Mouse (Mus musculus) limb, embryonic 10.5 days (tissue): Measurements from ENCODE around the gene Tmem59. TPM values are rescaled to one million over a fixed set of nuclear protein-coding genes. Genes with fewer than 3 reads are reported as not detected.

ENCODE experiments used
- DNase-seq: peaks from one replicate; pipeline ENCODE4 v3.0.0-alpha.2; 2017; ENCODE audit warnings: low spot score
- H3K27ac ChIP-seq: fragments of 300-500 bp; sonication (generic); 2 replicates; pipeline ENCODE4 v1.5.1; 2016; ENCODE audit warnings: mild to moderate bottlenecking
- H3K27me3 ChIP-seq: fragments of 300-500 bp; sonication (generic); 2 replicates; pipeline ENCODE4 v1.6.1; 2016; ENCODE audit warnings: low read depth, mild to moderate bottlenecking; ENCODE audit not compliant: poor library complexity, severe bottlenecking
- H3K36me3 ChIP-seq: fragments of 300-500 bp; sonication (generic); 2 replicates; pipeline ENCODE4 v1.6.1; 2016; ENCODE audit warnings: mild to moderate bottlenecking, moderate library complexity
- H3K4me1 ChIP-seq: fragments of 300-500 bp; sonication (generic); 2 replicates; pipeline ENCODE4 v1.6.1; 2016
- H3K4me3 ChIP-seq: fragments of 300-500 bp; sonication (generic); 2 replicates; pipeline ENCODE4 v1.5.1; 2016; ENCODE audit warnings: mild to moderate bottlenecking, moderate library complexity
- H3K9me3 ChIP-seq: fragments of 300-500 bp; sonication (generic); replicated peaks from 2 replicates; pipeline ENCODE4 v1.6.1; 2016; ENCODE audit warnings: mild to moderate bottlenecking
- WGBS: fragments of 180-500 bp; shearing (Covaris S2); methylation state at CpG from one replicate; pipeline ENCODE4 v1.1.7; 2016; 5-methylcytosine and 5-hydroxymethylcytosine counted together
- polyA plus RNA-seq: library from polyadenylated mRNA; unstranded; fragments of >200 nt; fragmentation: Nextera tagmentation; extraction: Ambion mirVana; gene quantifications from 2 replicates; pipeline ENCODE4 v1.2.1, GENCODE M21; 2016

Tmem59 gene
- polyA plus RNA-seq, 1 experiment from 2014 or later, result 274 TPM

- H3K27ac ChIP-seq, result 0 out of 2 replicates have a peak overlapping the region, but pooled peaks have one; percentile 50
- peak; percentile 38 for DNase-seq
- H3K4me1 ChIP-seq, result peaks cover 18% of the 10 kb centered on the region
- peaks cover 49% of the 10 kb centered on the region for H3K36me3 ChIP-seq
- no peaks in the 10 kb centered on the region for H3K27me3 ChIP-seq
- no peak overlapping the region for H3K4me3 ChIP-seq
- no peaks in the 10 kb centered on the region for H3K9me3 ChIP-seq
- 37% methylated on average over 3 of the region's 3 CpGs for WGBS
Observed at GRCm38 (mm10) chr4:107185703-107186102, 7.5 kb downstream of the Tmem59 start.

- no peaks in the 10 kb centered on the region for H3K27me3 ChIP-seq
- no peaks in the 10 kb centered on the region for H3K9me3 ChIP-seq
- 96% methylated on average over 3 of the region's 3 CpGs for WGBS
- H3K4me3 ChIP-seq, result no peak overlapping the region
- peaks cover 99% of the 10 kb centered on the region for H3K36me3 ChIP-seq
- H3K4me1 ChIP-seq, result no peaks in the 10 kb centered on the region
- no peak for DNase-seq
- no peak overlapping the region for H3K27ac ChIP-seq
Observed at GRCm38 (mm10) chr4:107193841-107194240, 15.6 kb downstream of the Tmem59 start.

GRCm38 (mm10) chr4:107196454-107196853 is 18.3 kb downstream of the Tmem59 start:
- peaks cover 99% of the 10 kb centered on the region for H3K36me3 ChIP-seq
- no peak overlapping the region for H3K4me3 ChIP-seq
- H3K27ac ChIP-seq, result no peak overlapping the region
- DNase-seq, result no peak
- H3K4me1 ChIP-seq, result no peaks in the 10 kb centered on the region
- no peaks in the 10 kb centered on the region for H3K9me3 ChIP-seq
- H3K27me3 ChIP-seq, result no peaks in the 10 kb centered on the region
- 91% methylated on average over 2 of the region's 2 CpGs for WGBS

- H3K9me3 ChIP-seq, result no peaks in the 10 kb centered on the region
- peaks cover 99% of the 10 kb centered on the region for H3K36me3 ChIP-seq
- no peak overlapping the region for H3K4me3 ChIP-seq
- no peaks in the 10 kb centered on the region for H3K4me1 ChIP-seq
- no peak overlapping the region for H3K27ac ChIP-seq
- no peak for DNase-seq
- H3K27me3 ChIP-seq, result no peaks in the 10 kb centered on the region
- 94% methylated on average over 5 of the region's 5 CpGs for WGBS
Observed at GRCm38 (mm10) chr4:107198072-107198471, 19.9 kb downstream of the Tmem59 start.

GRCm38 (mm10) chr4:107201779-107202178 is 23.6 kb downstream of the Tmem59 start:
- no peaks in the 10 kb centered on the region for H3K9me3 ChIP-seq
- H3K4me1 ChIP-seq, result no peaks in the 10 kb centered on the region
- no peak for DNase-seq
- no peaks in the 10 kb centered on the region for H3K27me3 ChIP-seq
- H3K36me3 ChIP-seq, result peaks cover 98% of the 10 kb centered on the region
- H3K4me3 ChIP-seq, result no peak overlapping the region
- 98% methylated on average over 3 of the region's 3 CpGs for WGBS
- H3K27ac ChIP-seq, result no peak overlapping the region

GRCm38 (mm10) chr4:107203001-107203400 is 24.8 kb downstream of the Tmem59 start:
- H3K4me3 ChIP-seq, result no peak overlapping the region
- no peaks in the 10 kb centered on the region for H3K9me3 ChIP-seq
- no peak overlapping the region for H3K27ac ChIP-seq
- 90% methylated on average over 7 of the region's 7 CpGs for WGBS
- H3K36me3 ChIP-seq, result peaks cover 98% of the 10 kb centered on the region
- H3K27me3 ChIP-seq, result no peaks in the 10 kb centered on the region
- no peak for DNase-seq
- no peaks in the 10 kb centered on the region for H3K4me1 ChIP-seq

GRCm38 (mm10) chr4:107207016-107207415 is 28.8 kb downstream of the Tmem59 start:
- no peak overlapping the region for H3K4me3 ChIP-seq
- no peak for DNase-seq
- H3K36me3 ChIP-seq, result peaks cover 67% of the 10 kb centered on the region
- H3K4me1 ChIP-seq, result peaks cover 2% of the 10 kb centered on the region; the same call in 1 of the 2 replicates
- H3K27ac ChIP-seq, result no peak overlapping the region
- no peaks in the 10 kb centered on the region for H3K9me3 ChIP-seq
- H3K27me3 ChIP-seq, result no peaks in the 10 kb centered on the region
- 98% methylated on average over 2 of the region's 2 CpGs for WGBS

- no peak within 1 kb of the TSS for H3K27ac ChIP-seq
Observed at GRCm38 (mm10) chr4:107208880-107209279, 30.7 kb downstream of the Tmem59 start, which contains the start of gene Ldlrad1. Gene Ldlrad1 (plus strand): TSS chr4:107209180.

GRCm38 (mm10) chr4:107210483-107211097 is 32.4 kb downstream of the Tmem59 start:
- H3K4me3 ChIP-seq, result no peak overlapping the region
- H3K27me3 ChIP-seq, result no peaks in the 10 kb centered on the region
- peaks cover 16% of the 10 kb centered on the region for H3K4me1 ChIP-seq
- H3K27ac ChIP-seq, result no peak overlapping the region
- H3K36me3 ChIP-seq, result peaks cover 32% of the 10 kb centered on the region
- H3K9me3 ChIP-seq, result no peaks in the 10 kb centered on the region
- DNase-seq, result no peak
- 84% methylated on average over 5 of the region's 5 CpGs for WGBS

More at GRCm38 (mm10) chr4:107208880-107209279, 30.7 kb downstream of the Tmem59 start, which contains the start of gene Ldlrad1:
- WGBS, result 90% methylated on average over 3 of the region's 3 CpGs
- H3K27me3 ChIP-seq, result no peaks in the 10 kb centered on the region
- DNase-seq, result no peak
- H3K9me3 ChIP-seq, result no peaks in the 10 kb centered on the region
- peaks cover 49% of the 10 kb centered on the region for H3K36me3 ChIP-seq
- no peak within 1 kb of the TSS for H3K4me3 ChIP-seq
- H3K4me1 ChIP-seq, result peaks cover 14% of the 10 kb centered on the region

- Histone ChIP-seq H3K4me1 (peaks cover 16% of the 10 kb centered on the region), H3K27ac (no peak overlapping the region), H3K4me3 (no peak overlapping the region), H3K27me3 (no peaks in the 10 kb centered on the region), H3K9me3 (no peaks in the 10 kb centered on the region), H3K36me3 (peaks cover 24% of the 10 kb centered on the region)
- WGBS, result 84% methylated on average over 4 of the region's 4 CpGs
- no peak for DNase-seq
Observed at GRCm38 (mm10) chr4:107211465-107211864, 33.3 kb downstream of the Tmem59 start.

GRCm38 (mm10) chr4:107211936-107212335 is 33.7 kb downstream of the Tmem59 start:
- H3K4me3 ChIP-seq, result no peak overlapping the region
- peaks cover 16% of the 10 kb centered on the region for H3K4me1 ChIP-seq
- H3K27me3 ChIP-seq, result no peaks in the 10 kb centered on the region
- peaks cover 19% of the 10 kb centered on the region for H3K36me3 ChIP-seq
- 83% methylated on average over 5 of the region's 5 CpGs for WGBS
- no peaks in the 10 kb centered on the region for H3K9me3 ChIP-seq
- H3K27ac ChIP-seq, result no peak overlapping the region
- no peak for DNase-seq

GRCm38 (mm10) chr4:107213279-107214011 is 35.2 kb downstream of the Tmem59 start:
- H3K36me3 ChIP-seq, result 0 out of 2 replicates have a peak, but pooled peaks cover 6% of the 10 kb centered on the region
- DNase-seq, result no peak
- no peaks in the 10 kb centered on the region for H3K9me3 ChIP-seq
- no peak overlapping the region for H3K4me3 ChIP-seq
- no peaks in the 10 kb centered on the region for H3K27me3 ChIP-seq
- H3K27ac ChIP-seq, result peak overlapping the region; percentile 19; the same call in 1 of the 2 replicates
- 78% methylated on average over 12 of the region's 12 CpGs for WGBS
- peaks cover 16% of the 10 kb centered on the region for H3K4me1 ChIP-seq

- Histone ChIP-seq H3K27me3 (no peaks in the 10 kb centered on the region), H3K27ac (no peak overlapping the region), H3K4me3 (no peak overlapping the region), H3K4me1 (peaks cover 10% of the 10 kb centered on the region), H3K9me3 (no peaks in the 10 kb centered on the region), H3K36me3 (no peaks in the 10 kb centered on the region)
- 91% methylated on average over 9 of the region's 9 CpGs for WGBS
- no peak for DNase-seq
Observed at GRCm38 (mm10) chr4:107217574-107217973, 39.4 kb downstream of the Tmem59 start.
